Mouse (Mus musculus): ENCODE results near the gene Lrrn4. TPM values are rescaled to one million over a fixed set of nuclear protein-coding genes. Genes with fewer than 3 reads are reported as not detected.

Gene Lrrn4
- polyA plus RNA-seq, 1 experiment from 2014 or later = 0.22 TPM

DNA sequence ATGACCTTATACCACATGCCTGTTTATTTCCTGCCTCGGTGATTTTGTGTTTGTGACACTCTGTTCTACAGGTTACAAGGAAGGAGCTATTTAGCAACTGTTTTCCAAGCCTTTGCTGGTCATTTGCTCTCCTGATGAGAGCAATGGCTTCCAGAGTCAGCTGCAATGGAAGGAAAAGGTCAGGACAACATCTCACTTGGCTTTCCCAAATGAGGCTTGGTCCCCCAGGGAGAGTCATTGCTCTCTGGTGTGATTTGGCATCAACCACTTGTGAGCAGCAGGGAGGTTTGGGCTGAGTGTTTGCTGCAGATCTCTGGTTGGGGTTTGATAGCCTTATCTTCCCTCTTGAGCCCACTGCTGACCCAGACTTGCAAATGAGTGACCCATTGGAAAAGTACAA lies 19.9 kb upstream of the Lrrn4 start:
- H3K9me3 ChIP-seq (replicated peaks) = no peaks in the 10 kb centered on the region
- no peak overlapping the region for H3K27ac ChIP-seq (replicated peaks)
- no peaks in the 10 kb centered on the region for H3K36me3 ChIP-seq
- no peaks in the 10 kb centered on the region for H3K27me3 ChIP-seq (ENCODE audit: low read depth, poor library complexity, severe bottlenecking)
- no peaks in the 10 kb centered on the region for H3K4me1 ChIP-seq
- H3K4me3 ChIP-seq = no peak overlapping the region
- 76% methylated on average over 1 of the region's 1 CpGs for WGBS
- no peak for DNase-seq (ENCODE audit: low spot score)

DNA sequence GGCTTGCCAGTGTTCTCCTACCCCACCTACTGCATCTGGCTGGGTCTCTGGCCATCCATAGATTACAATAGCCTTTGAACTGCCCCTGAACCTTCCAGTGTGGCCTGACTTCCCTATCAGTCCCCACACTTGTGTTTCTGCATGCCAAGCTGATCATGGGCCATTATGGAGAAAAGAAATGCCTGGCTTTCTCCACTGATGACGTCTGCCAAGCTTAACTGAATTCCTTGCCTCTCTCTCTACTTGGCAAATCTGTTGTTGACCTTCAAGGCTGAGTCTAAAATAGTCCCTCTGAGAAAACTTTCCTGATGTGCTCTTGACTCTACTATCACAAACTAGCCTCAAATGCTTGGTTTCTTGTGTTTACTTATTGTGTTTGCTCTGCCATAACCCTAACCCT lies 17.5 kb upstream of the Lrrn4 start:
- Histone ChIP-seq H3K27ac (replicated peaks) (no peak overlapping the region), H3K4me1 (no peaks in the 10 kb centered on the region), H3K27me3 (ENCODE audit: low read depth, poor library complexity, severe bottlenecking) (no peaks in the 10 kb centered on the region), H3K4me3 (no peak overlapping the region), H3K9me3 (replicated peaks) (no peaks in the 10 kb centered on the region), H3K36me3 (no peaks in the 10 kb centered on the region)
- no peak for DNase-seq (ENCODE audit: low spot score)
- WGBS = 82% methylated on average over 1 of the region's 1 CpGs

DNA sequence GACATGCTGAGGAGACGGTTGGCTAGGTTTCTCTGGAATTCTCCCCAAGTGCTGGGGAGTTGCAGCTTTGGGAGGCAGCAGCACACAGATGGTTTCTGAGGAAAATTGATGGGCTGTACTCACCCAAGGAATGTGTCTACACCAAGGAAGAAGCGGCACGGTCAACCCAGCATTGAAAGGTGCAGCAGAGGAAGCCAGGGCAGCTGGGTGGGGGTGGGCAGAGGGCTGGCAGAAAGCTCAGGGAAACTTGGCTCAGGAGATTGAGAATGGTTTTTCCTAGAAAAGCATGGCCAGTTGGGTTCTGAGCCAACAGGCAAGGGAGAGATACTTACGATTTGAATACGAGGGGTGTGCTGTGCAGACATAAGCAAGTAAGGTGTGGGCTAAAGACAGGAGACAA lies 13.1 kb upstream of the Lrrn4 start:
- Histone ChIP-seq H3K9me3 (replicated peaks) (no peaks in the 10 kb centered on the region), H3K27me3 (ENCODE audit: low read depth, poor library complexity, severe bottlenecking) (no peaks in the 10 kb centered on the region), H3K4me1 (no peaks in the 10 kb centered on the region), H3K4me3 (no peak overlapping the region), H3K36me3 (no peaks in the 10 kb centered on the region), H3K27ac (replicated peaks) (no peak overlapping the region)
- WGBS = 92% methylated on average over 5 of the region's 5 CpGs
- no peak for DNase-seq (ENCODE audit: low spot score)

DNA sequence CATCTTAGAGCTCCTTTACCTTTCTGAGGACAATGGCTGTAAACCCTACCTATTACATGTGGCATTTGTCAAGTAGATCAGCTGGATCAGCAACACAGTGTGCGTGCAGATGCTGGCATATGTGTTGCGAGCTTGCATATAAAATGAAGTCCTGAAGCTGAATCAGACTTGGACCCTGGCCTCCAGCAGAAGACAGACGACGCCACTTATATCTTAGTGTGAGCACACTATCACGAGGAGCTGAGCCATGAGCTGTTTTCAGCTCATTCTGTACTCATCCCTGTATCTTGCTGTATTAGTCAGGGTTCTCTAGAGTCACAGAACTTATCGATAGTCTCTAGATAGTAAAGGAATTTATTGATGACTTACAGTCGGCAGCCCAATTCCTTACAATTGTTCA lies 4.6 kb upstream of the Lrrn4 start:
- Histone ChIP-seq H3K27ac (replicated peaks) (no peak overlapping the region), H3K4me1 (peaks cover 13% of the 10 kb centered on the region), H3K36me3 (no peaks in the 10 kb centered on the region), H3K4me3 (no peak overlapping the region), H3K9me3 (replicated peaks) (no peaks in the 10 kb centered on the region), H3K27me3 (ENCODE audit: low read depth, poor library complexity, severe bottlenecking) (peaks cover 19% of the 10 kb centered on the region)
- no peak for DNase-seq (ENCODE audit: low spot score)
- 91% methylated on average over 7 of the region's 7 CpGs for WGBS

DNA sequence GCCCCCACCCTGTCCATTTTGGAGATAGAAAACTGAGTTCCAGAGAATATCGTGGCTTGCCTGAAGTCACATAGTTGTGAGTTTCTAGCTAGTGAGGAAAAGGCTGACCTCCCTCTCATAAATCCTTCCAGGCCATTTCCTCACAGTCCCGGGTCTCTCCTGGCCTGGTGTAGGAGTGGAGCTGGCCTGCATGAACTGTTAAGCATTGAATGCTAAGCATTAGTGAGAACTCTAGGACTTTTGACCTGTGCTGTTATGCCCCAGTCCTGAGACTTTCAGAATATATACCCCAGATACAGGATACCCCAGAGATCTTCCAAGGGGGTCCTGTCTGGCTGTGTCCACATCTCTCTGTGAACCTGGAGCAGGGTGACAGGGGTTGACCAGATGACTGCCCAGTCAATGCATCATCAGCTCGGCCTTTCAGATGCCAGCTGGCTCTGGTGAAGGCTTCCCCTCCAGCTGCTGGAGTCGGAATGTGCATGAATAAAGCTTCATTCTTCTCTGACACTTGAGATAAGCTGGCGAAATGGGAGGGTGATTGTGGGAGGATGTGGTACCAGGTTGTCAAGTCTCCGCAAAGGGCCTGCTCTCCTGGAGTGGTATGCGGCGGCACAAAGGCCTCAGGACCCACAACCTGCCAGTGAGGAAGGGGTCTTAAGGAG lies 3.7 kb upstream of the Lrrn4 start:
- no peaks in the 10 kb centered on the region for H3K9me3 ChIP-seq (replicated peaks)
- no peak for DNase-seq (ENCODE audit: low spot score)
- WGBS = 86% methylated on average over 8 of the region's 8 CpGs
- peaks cover 28% of the 10 kb centered on the region for H3K27me3 ChIP-seq (ENCODE audit: low read depth, poor library complexity, severe bottlenecking)
- no peaks in the 10 kb centered on the region for H3K36me3 ChIP-seq
- H3K27ac ChIP-seq (replicated peaks) = no peak overlapping the region
- peaks cover 21% of the 10 kb centered on the region for H3K4me1 ChIP-seq
- no peak overlapping the region for H3K4me3 ChIP-seq

DNA sequence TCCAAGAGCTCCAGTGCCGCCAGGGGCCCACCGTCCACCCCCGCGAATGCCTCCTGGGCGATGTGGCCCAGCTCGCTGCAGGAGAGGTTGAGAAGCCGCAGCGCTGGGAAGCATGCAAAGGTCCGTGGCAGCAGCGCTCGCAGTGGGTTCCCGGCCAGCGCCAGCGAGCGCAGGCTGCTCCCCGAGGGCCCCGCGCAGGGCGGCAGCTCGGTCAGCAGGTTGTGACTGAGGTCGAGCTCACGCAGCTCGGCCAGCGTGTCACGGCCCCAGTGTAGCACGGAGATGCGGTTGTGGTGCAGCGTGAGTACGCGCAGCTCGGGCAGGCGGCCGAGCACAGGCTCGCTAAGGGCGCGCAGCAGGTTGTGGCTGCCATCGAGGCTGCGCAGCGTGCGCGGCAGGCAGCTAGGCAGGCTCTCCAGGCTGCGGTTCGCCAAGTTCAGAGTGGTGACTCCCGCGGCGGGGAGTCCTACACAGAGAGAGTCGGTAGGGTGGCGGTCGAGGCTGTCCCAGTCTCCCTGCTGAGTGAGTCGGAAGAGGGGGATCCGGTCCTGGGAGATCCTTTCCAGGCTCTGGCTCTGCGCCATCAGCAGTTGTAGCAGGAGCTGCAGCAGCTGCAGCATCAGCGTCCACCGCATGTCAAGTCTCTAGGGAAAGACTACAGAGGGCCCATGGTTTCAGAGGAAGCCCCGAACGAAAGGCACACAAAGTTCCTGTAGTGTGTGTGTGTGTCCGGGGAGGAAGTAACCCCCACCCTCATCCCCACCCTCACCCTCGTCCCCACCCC lies 1.2 kb downstream of the Lrrn4 start:
- Histone ChIP-seq H3K4me3 (peak overlapping the region; percentile 69), H3K36me3 (no peaks in the 10 kb centered on the region), H3K4me1 (peaks cover 30% of the 10 kb centered on the region), H3K27me3 (ENCODE audit: low read depth, poor library complexity, severe bottlenecking) (peaks cover 58% of the 10 kb centered on the region), H3K27ac (replicated peaks) (peak overlapping the region; percentile 65; the same call in 1 of the 2 replicates), H3K9me3 (replicated peaks) (no peaks in the 10 kb centered on the region)
- DNase-seq (ENCODE audit: low spot score) = peak; percentile 68
- WGBS = under 1% methylated on average over 58 of the region's 58 CpGs

DNA sequence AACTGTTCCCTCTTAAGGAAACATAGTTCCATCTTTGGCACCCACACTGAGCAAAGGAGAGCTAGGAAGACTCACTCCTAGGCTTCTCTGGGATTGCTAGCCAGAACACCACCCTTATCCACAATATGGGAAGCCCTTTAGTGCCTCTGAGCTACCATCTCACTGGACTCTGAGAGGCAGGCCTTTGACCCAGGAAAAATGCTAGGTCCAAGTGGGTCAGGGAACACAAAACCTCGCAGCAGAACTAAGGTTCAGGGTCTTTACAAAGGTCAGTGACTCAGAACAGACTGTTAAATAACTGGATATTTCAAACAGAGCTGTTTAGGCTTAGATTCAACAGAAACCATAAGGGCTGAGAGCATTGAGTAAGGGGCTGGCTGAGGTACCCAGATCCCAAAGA lies 3.7 kb downstream of the Lrrn4 start:
- Histone ChIP-seq H3K4me1 (peaks cover 30% of the 10 kb centered on the region), H3K27ac (replicated peaks) (no peak overlapping the region), H3K4me3 (no peak overlapping the region), H3K27me3 (ENCODE audit: low read depth, poor library complexity, severe bottlenecking) (peaks cover 56% of the 10 kb centered on the region), H3K9me3 (replicated peaks) (no peaks in the 10 kb centered on the region), H3K36me3 (no peaks in the 10 kb centered on the region)
- no peak for DNase-seq (ENCODE audit: low spot score)
- 60% methylated on average over 1 of the region's 1 CpGs for WGBS

DNA sequence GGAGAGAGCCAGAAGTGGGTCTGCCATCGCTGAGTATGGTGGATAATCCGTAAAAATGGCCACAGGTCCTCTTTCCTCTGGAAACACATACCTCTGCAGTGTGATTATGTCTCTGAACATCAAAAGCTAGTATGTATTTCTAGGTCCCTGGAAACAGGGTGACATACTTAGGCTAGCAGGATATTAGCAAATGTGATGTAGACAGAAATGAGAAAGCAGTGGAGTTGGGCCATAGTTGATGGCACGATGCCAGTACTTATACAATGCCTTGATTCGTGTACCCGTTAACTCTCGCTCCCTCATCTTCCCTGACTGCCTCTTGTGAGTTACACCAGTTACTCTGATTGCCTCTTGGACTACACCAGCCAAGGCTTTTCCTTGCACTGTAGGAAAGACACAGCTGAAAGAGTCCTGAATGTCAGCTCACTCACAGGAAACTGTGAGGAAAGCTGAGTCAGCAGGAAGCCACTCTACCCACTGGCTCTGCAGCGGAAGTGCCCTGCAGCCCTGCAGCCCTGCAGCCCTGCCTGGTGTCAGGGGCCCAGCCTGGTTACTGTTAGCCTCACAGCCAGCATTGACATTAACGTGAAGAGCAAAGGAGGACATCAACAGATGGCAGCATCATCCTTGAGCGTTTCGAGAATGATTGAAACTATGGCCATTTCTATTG lies 6.9 kb downstream of the Lrrn4 start:
- 91% methylated on average over 10 of the region's 10 CpGs for WGBS
- Histone ChIP-seq H3K27me3 (ENCODE audit: low read depth, poor library complexity, severe bottlenecking) (peaks cover 24% of the 10 kb centered on the region), H3K4me1 (peaks cover 2% of the 10 kb centered on the region), H3K36me3 (no peaks in the 10 kb centered on the region), H3K27ac (replicated peaks) (no peak overlapping the region), H3K9me3 (replicated peaks) (no peaks in the 10 kb centered on the region), H3K4me3 (no peak overlapping the region)
- DNase-seq (ENCODE audit: low spot score) = no peak

DNA sequence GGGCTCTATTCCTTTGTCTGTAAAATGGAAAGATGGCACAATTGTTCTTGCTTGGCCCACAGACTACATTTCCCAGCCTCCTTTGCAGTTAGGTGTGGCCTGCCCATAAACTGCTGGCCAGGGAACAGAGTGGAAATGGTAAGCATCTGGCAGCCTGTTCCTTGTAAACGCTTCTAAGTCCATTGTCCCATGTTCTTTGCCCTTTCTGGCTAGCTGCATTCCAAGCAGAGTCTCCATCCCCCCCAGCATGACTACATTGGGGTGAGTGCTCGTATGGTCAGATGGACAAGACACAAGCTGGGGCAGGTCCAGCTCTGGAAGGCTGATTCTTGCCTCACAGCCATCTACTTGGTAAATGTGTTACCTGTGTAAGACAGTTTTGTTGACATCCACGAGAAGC lies 9.0 kb downstream of the Lrrn4 start:
- Histone ChIP-seq H3K4me1 (no peaks in the 10 kb centered on the region), H3K9me3 (replicated peaks) (no peaks in the 10 kb centered on the region), H3K4me3 (no peak overlapping the region), H3K27me3 (ENCODE audit: low read depth, poor library complexity, severe bottlenecking) (0 out of 2 replicates have a peak, but pooled peaks cover 3% of the 10 kb centered on the region), H3K27ac (replicated peaks) (no peak overlapping the region), H3K36me3 (peaks cover 10% of the 10 kb centered on the region)
- DNase-seq (ENCODE audit: low spot score) = no peak
- WGBS = 78% methylated on average over 3 of the region's 3 CpGs

DNA sequence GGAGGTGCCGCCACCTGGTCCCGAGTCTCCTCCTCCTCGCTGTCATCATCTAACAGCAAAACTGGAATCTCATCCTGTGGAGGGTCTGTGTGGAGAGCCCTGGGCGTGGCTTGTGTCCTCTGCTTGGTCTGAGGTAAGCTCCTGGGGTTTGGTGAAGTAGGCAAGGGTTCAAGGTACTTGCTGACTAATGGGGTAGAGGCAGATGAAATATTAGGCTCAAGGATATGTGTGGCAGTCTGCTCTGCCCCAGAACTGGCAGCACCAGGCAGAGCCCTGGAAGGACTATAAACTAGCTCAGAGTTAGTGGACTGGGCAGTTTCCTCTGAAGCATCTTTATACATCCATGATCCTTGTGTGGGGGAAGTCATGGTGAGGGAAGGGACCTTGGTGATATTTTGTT lies 10.4 kb downstream of the Lrrn4 start:
- DNase-seq (ENCODE audit: low spot score) = no peak
- H3K4me1 ChIP-seq = no peaks in the 10 kb centered on the region
- no peaks in the 10 kb centered on the region for H3K27me3 ChIP-seq (ENCODE audit: low read depth, poor library complexity, severe bottlenecking)
- 81% methylated on average over 4 of the region's 4 CpGs for WGBS
- no peaks in the 10 kb centered on the region for H3K9me3 ChIP-seq (replicated peaks)
- no peak overlapping the region for H3K4me3 ChIP-seq
- peaks cover 23% of the 10 kb centered on the region for H3K36me3 ChIP-seq
- no peak overlapping the region for H3K27ac ChIP-seq (replicated peaks)

DNA sequence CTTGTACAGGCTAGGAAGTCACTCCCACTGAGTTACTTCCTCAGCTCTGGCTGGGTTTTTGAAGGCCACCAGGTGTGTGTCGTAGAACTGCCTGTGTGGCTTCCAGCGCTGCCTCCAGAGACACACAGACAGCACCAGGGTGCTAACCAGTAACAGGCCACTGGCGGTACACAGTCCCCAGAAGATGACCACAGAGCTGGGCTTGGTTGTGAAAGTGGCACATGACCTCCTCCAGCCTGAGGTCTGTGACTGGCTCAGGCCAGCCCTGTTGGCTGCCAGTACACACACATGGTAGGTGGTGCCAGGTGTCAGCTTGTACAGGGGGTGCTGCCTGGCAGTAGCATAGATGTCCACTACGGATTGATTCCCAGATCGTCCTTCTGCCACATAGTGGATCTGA lies 11.0 kb downstream of the Lrrn4 start:
- Histone ChIP-seq H3K9me3 (replicated peaks) (no peaks in the 10 kb centered on the region), H3K27me3 (ENCODE audit: low read depth, poor library complexity, severe bottlenecking) (no peaks in the 10 kb centered on the region), H3K27ac (replicated peaks) (no peak overlapping the region), H3K4me3 (no peak overlapping the region), H3K4me1 (no peaks in the 10 kb centered on the region), H3K36me3 (peaks cover 26% of the 10 kb centered on the region)
- WGBS = 86% methylated on average over 5 of the region's 5 CpGs
- DNase-seq (ENCODE audit: low spot score) = no peak

DNA sequence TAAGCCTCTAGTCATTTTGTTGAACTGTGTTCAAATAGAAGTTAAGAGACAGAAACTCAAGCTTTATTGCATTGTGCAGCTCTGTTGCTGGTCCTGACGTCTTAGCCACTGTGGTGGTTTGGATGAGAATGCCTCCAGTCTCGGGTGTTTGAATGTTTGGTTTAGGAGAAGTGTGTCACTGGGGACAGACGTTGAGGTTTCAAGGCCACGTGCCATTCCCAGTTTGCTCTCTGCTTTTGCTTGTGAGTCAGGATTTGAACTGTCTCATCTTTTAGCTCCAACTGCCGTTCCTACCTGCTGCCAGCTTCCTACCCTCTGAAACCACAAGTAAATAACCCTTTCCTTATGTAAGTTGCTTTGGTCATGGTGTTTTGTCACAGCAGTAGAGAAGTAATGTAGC lies 13.2 kb downstream of the Lrrn4 start:
- 86% methylated on average over 5 of the region's 5 CpGs for WGBS
- Histone ChIP-seq H3K27me3 (ENCODE audit: low read depth, poor library complexity, severe bottlenecking) (no peaks in the 10 kb centered on the region), H3K27ac (replicated peaks) (no peak overlapping the region), H3K4me3 (no peak overlapping the region), H3K36me3 (peaks cover 37% of the 10 kb centered on the region), H3K4me1 (no peaks in the 10 kb centered on the region), H3K9me3 (replicated peaks) (no peaks in the 10 kb centered on the region)
- no peak for DNase-seq (ENCODE audit: low spot score)

DNA sequence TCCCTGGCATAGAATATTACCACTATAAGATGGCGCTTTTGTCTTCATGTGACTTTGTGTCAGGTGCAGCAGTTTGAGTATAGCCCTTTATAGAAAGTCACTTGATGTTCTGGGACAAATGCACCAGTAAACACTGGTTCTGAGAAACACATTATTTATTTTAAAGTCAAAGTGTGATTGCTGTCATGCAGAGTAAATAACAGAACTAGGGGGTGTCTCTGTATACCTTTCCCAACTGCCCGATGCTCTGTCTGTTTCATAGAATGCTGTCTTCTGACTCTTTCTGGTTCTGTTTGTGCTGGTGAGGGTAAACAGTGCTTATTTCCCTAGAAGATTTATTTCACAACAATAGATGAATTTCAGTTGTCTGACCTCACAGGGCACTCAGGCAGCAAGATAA lies 17.4 kb downstream of the Lrrn4 start:
- H3K4me1 ChIP-seq = no peaks in the 10 kb centered on the region
- WGBS = 98% methylated on average over 2 of the region's 2 CpGs
- H3K27ac ChIP-seq (replicated peaks) = no peak overlapping the region
- peaks cover 43% of the 10 kb centered on the region for H3K36me3 ChIP-seq
- no peak for DNase-seq (ENCODE audit: low spot score)
- no peaks in the 10 kb centered on the region for H3K27me3 ChIP-seq (ENCODE audit: low read depth, poor library complexity, severe bottlenecking)
- H3K4me3 ChIP-seq = no peak overlapping the region
- H3K9me3 ChIP-seq (replicated peaks) = no peaks in the 10 kb centered on the region

Data from midbrain, embryonic 10.5 days (tissue).